Mouse (Mus musculus) neural tube, embryonic 10.5 days (tissue): ENCODE results near the gene Plekhg1.

ENCODE experiments used
- DNase-seq: peaks from one replicate; pipeline ENCODE4 v3.0.0-alpha.2; 2017; ENCODE audit warnings: low spot score; ENCODE audit errors: extremely low spot score

Plekhg1 gene

GRCm38 (mm10) chr10:3740148-3740503 lies at the start of gene Plekhg1:
Gene Plekhg1, plus strand, starts transcription at chr10:3740364.
- no peak for DNase-seq

GRCm38 (mm10) chr10:3692791-3693190 lies 47.4 kb upstream of the Plekhg1 start:
- no peak for DNase-seq

- DNase-seq: peak; percentile 20
Observed at GRCm38 (mm10) chr10:3693699-3694280, 46.4 kb upstream of the Plekhg1 start.

GRCm38 (mm10) chr10:3695332-3695905 lies 44.7 kb upstream of the Plekhg1 start:
- no peak for DNase-seq

- no peak for DNase-seq
Observed at GRCm38 (mm10) chr10:3696727-3697348, 43.3 kb upstream of the Plekhg1 start.

GRCm38 (mm10) chr10:3697500-3697899 lies 42.7 kb upstream of the Plekhg1 start:
- no peak for DNase-seq

- DNase-seq: no peak
Observed at GRCm38 (mm10) chr10:3700225-3701073, 39.7 kb upstream of the Plekhg1 start.

GRCm38 (mm10) chr10:3701832-3702231 lies 38.3 kb upstream of the Plekhg1 start:
- no peak for DNase-seq

- DNase-seq: no peak
Observed at GRCm38 (mm10) chr10:3702585-3702984, 37.6 kb upstream of the Plekhg1 start.

GRCm38 (mm10) chr10:3706231-3706630 lies 33.9 kb upstream of the Plekhg1 start:
- no peak for DNase-seq

GRCm38 (mm10) chr10:3710081-3710480 lies 30.1 kb upstream of the Plekhg1 start:
- no peak for DNase-seq

- DNase-seq: no peak
Observed at GRCm38 (mm10) chr10:3715302-3715943, 24.7 kb upstream of the Plekhg1 start.

GRCm38 (mm10) chr10:3718021-3718865 lies 21.9 kb upstream of the Plekhg1 start:
- no peak for DNase-seq

GRCm38 (mm10) chr10:3720296-3720695 lies 19.9 kb upstream of the Plekhg1 start:
- no peak for DNase-seq

GRCm38 (mm10) chr10:3722339-3722738 lies 17.8 kb upstream of the Plekhg1 start:
- no peak for DNase-seq

- no peak for DNase-seq
Observed at GRCm38 (mm10) chr10:3724665-3725064, 15.5 kb upstream of the Plekhg1 start.

GRCm38 (mm10) chr10:3729666-3730065 lies 10.5 kb upstream of the Plekhg1 start:
- DNase-seq: no peak

- no peak for DNase-seq
Observed at GRCm38 (mm10) chr10:3730314-3730713, 9.8 kb upstream of the Plekhg1 start.

GRCm38 (mm10) chr10:3737034-3737433 lies 3.1 kb upstream of the Plekhg1 start:
- no peak for DNase-seq

- peak; percentile 83 for DNase-seq
Observed at GRCm38 (mm10) chr10:3740504-3741388, 582 bp downstream of the Plekhg1 start.
